Mouse (Mus musculus) adrenal gland, postnatal 14 days (tissue): Measurements from ENCODE around the gene Ifna4. TPM values are rescaled to one million over a fixed set of nuclear protein-coding genes. Genes with fewer than 3 reads are reported as not detected.
"Not testable (repeated sequence)": the region's sequence is repeated elsewhere in the genome, so short reads cannot be mapped to it uniquely, and the experiment has no call there.

Experiments used
- DNase-seq: peaks from one replicate; pipeline ENCODE4 v3.0.0; 2021; ENCODE audit warnings: mixed read lengths
- long read RNA-seq, 2 experiments: library from polyadenylated mRNA; stranded (forward); transcript quantifications; one replicate each; pipeline ENCODE4 v2.0.0; 2021
- total RNA-seq: library from RNA; stranded (reverse); gene quantifications from 2 replicates; pipeline ENCODE4 v1.2.3, GENCODE M21; 2021

Ifna4 gene
- not detected in 2 replicates for total RNA-seq
- long read RNA-seq, experiment 1 = 0 reads
- long read RNA-seq, experiment 2 = 0 reads

GRCm38 (mm10) chr4:88841438-88841911 is at the start of gene Ifna4:
Ifna4 (plus strand) TSS chr4:88841861.
- DNase-seq = no peak

- DNase-seq = peak; percentile 52
Observed at GRCm38 (mm10) chr4:88793936-88794675, 47.6 kb upstream of the Ifna4 start, which contains the start of gene Gm13275. Gm13275 (plus strand) TSS chr4:88794487.

- DNase-seq = not testable (repeated sequence)
Observed at GRCm38 (mm10) chr4:88797097-88797496, 44.6 kb upstream of the Ifna4 start, which contains the start of gene Gm13279. Gm13279 (plus strand) TSS chr4:88797397.

- not testable (repeated sequence) for DNase-seq
Observed at GRCm38 (mm10) chr4:88799365-88799764, 42.3 kb upstream of the Ifna4 start, which contains the start of gene Gm13285. Gm13285 (plus strand) TSS chr4:88799665.

- DNase-seq = not testable (repeated sequence)
Observed at GRCm38 (mm10) chr4:88802954-88803353, 38.7 kb upstream of the Ifna4 start, which contains the start of gene Gm13287. Gm13287 (plus strand) TSS chr4:88803254.

GRCm38 (mm10) chr4:88805231-88805630 is 36.4 kb upstream of the Ifna4 start, which contains the start of gene Gm13288:
Gm13288 (plus strand) TSS chr4:88805531.
- DNase-seq = not testable (repeated sequence)

GRCm38 (mm10) chr4:88805761-88806160 is 35.9 kb upstream of the Ifna4 start:
- DNase-seq = peak; percentile 45

GRCm38 (mm10) chr4:88815928-88816327 is 25.7 kb upstream of the Ifna4 start, which contains the start of gene Ifna7:
Ifna7 (plus strand) TSS chr4:88816228.
- no peak for DNase-seq

GRCm38 (mm10) chr4:88819659-88820058 is 22.0 kb upstream of the Ifna4 start, which contains the start of gene Ifna11:
Ifna11 (plus strand) TSS chr4:88819959.
- DNase-seq = no peak

- peak; percentile 14 for DNase-seq
Observed at GRCm38 (mm10) chr4:88822995-88823394, 18.7 kb upstream of the Ifna4 start.

- not testable (repeated sequence) for DNase-seq
Observed at GRCm38 (mm10) chr4:88827116-88827515, 14.5 kb upstream of the Ifna4 start, which contains the start of gene Ifna6. Ifna6 (plus strand) TSS chr4:88827416.

- DNase-seq = peak; percentile 26
Observed at GRCm38 (mm10) chr4:88830523-88830922, 11.1 kb upstream of the Ifna4 start.

- not testable (repeated sequence) for DNase-seq
Observed at GRCm38 (mm10) chr4:88835225-88835624, 6.4 kb upstream of the Ifna4 start, which contains the start of gene Ifna5. Ifna5 (plus strand) TSS chr4:88835525.

GRCm38 (mm10) chr4:88838828-88839227 is 2.8 kb upstream of the Ifna4 start:
- peak; percentile 12 for DNase-seq

- DNase-seq = no peak
Observed at GRCm38 (mm10) chr4:88840058-88840457, 1.6 kb upstream of the Ifna4 start.

- DNase-seq = no peak
Observed at GRCm38 (mm10) chr4:88845334-88845733, 3.7 kb downstream of the Ifna4 start.

GRCm38 (mm10) chr4:88849698-88850097 is 8.0 kb downstream of the Ifna4 start, which contains the start of gene Ifna1:
Ifna1 (plus strand) TSS chr4:88850087.
- no peak for DNase-seq

GRCm38 (mm10) chr4:88851026-88851763 is 9.5 kb downstream of the Ifna4 start:
- DNase-seq = no peak

- no peak for DNase-seq
Observed at GRCm38 (mm10) chr4:88859214-88859613, 17.6 kb downstream of the Ifna4 start.

GRCm38 (mm10) chr4:88863309-88863708 is 21.6 kb downstream of the Ifna4 start:
- DNase-seq = no peak

- peak; percentile 13 for DNase-seq
Observed at GRCm38 (mm10) chr4:88864599-88864998, 22.9 kb downstream of the Ifna4 start.

GRCm38 (mm10) chr4:88865011-88865569 is 23.4 kb downstream of the Ifna4 start:
- no peak for DNase-seq
